Mouse (Mus musculus) cerebellum, adult 11-12 months (tissue): ENCODE results near the gene Lrrn4cl.
"Not testable (repeated sequence)": the region's sequence is repeated elsewhere in the genome, so short reads cannot be mapped to it uniquely, and the experiment has no call there.

ENCODE experiments used
- DNase-seq: peaks from one replicate; pipeline ENCODE4 v3.0.0; 2022

Lrrn4cl gene

GRCm38 (mm10) chr19:8850402-8850901 is at the start of gene Lrrn4cl:
Lrrn4cl (plus strand) TSS chr19:8850768.
- no peak for DNase-seq

- peak; percentile 98 for DNase-seq
Measured at GRCm38 (mm10) chr19:8802130-8802821, 48.3 kb upstream of the Lrrn4cl start, which contains the start of gene Zbtb3. Zbtb3 (plus strand) TSS chr19:8802555.

- DNase-seq, result no peak
Measured at GRCm38 (mm10) chr19:8803204-8803780, 47.3 kb upstream of the Lrrn4cl start.

- DNase-seq, result no peak
Measured at GRCm38 (mm10) chr19:8803879-8804660, 46.5 kb upstream of the Lrrn4cl start.

- DNase-seq, result no peak
Measured at GRCm38 (mm10) chr19:8806810-8807209, 43.8 kb upstream of the Lrrn4cl start.

- no peak for DNase-seq
Measured at GRCm38 (mm10) chr19:8815812-8816211, 34.8 kb upstream of the Lrrn4cl start.

GRCm38 (mm10) chr19:8817001-8817400 is 33.6 kb upstream of the Lrrn4cl start:
- no peak for DNase-seq

- DNase-seq, result no peak
Measured at GRCm38 (mm10) chr19:8818301-8818798, 32.2 kb upstream of the Lrrn4cl start.

- peak; percentile 98 for DNase-seq
Measured at GRCm38 (mm10) chr19:8818801-8819595, 31.6 kb upstream of the Lrrn4cl start, which contains the start of gene Ttc9c. Ttc9c (minus strand) TSS chr19:8819333.

- DNase-seq, result peak; percentile 99
Measured at GRCm38 (mm10) chr19:8819596-8820423, 30.8 kb upstream of the Lrrn4cl start, which contains the start of gene Hnrnpul2. Hnrnpul2 (plus strand) TSS chr19:8820010.

- peak; percentile 81 for DNase-seq
Measured at GRCm38 (mm10) chr19:8820424-8820956, 30.1 kb upstream of the Lrrn4cl start.

GRCm38 (mm10) chr19:8821146-8821545 is 29.4 kb upstream of the Lrrn4cl start:
- no peak for DNase-seq

- DNase-seq, result peak; percentile 65
Measured at GRCm38 (mm10) chr19:8822696-8823095, 27.9 kb upstream of the Lrrn4cl start.

- DNase-seq, result no peak
Measured at GRCm38 (mm10) chr19:8829660-8830059, 20.9 kb upstream of the Lrrn4cl start, which contains the start of gene AC129217.1. AC129217.1 (plus strand) TSS chr19:8829773.

- DNase-seq, result no peak
Measured at GRCm38 (mm10) chr19:8830664-8831063, 19.9 kb upstream of the Lrrn4cl start.

- no peak for DNase-seq
Measured at GRCm38 (mm10) chr19:8831262-8831661, 19.3 kb upstream of the Lrrn4cl start.

GRCm38 (mm10) chr19:8832971-8833370 is 17.6 kb upstream of the Lrrn4cl start:
- no peak for DNase-seq

GRCm38 (mm10) chr19:8836327-8836726 is 14.2 kb upstream of the Lrrn4cl start:
- DNase-seq, result not testable (repeated sequence)

GRCm38 (mm10) chr19:8837251-8837791 is 13.2 kb upstream of the Lrrn4cl start, which contains the start of gene Bscl2:
Bscl2 (plus strand) TSS chr19:8837467.
- DNase-seq, result peak; percentile 86

- DNase-seq, result peak; percentile 76
Measured at GRCm38 (mm10) chr19:8838041-8838730, 12.4 kb upstream of the Lrrn4cl start.
